Mouse (Mus musculus): ENCODE data around the gene Defb23. TPM values are rescaled to one million over a fixed set of nuclear protein-coding genes. Genes with fewer than 3 reads are reported as not detected.
A peak's percentile ranks its signal among the peaks of the same experiment; 100 is the strongest.
"Not testable (repeated sequence)": the region's sequence is repeated elsewhere in the genome, so short reads cannot be mapped to it uniquely, and the experiment has no call there.

The Defb23 gene
- polyA plus RNA-seq, 1 experiment from 2014 or later = not detected

DNA sequence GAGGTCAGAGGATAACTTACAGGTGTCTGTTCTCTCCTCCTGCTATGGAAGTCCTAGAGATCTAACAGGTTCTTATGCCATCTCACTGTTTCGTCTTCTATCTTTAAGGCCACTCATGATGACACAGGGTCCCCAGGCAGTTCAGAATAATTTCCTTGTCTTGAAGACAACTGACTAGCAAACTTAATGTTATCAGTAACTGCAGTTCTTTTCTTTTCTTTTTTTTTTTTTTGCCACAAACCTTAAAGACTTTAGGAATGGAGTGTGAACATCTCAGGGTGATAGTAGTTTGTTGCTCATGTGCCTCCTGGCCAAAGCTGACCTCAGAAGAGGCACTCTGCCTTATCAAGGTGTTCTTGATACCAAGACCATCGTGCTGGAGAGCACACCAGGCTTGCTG is 17.8 kb downstream of the Defb23 start:
- no peaks in the 10 kb centered on the region for H3K4me1 ChIP-seq (ENCODE audit: control insufficient read depth, insufficient read depth, low read length)
- H3K27ac ChIP-seq (replicated peaks; ENCODE audit: low read depth, low read length) = no peak overlapping the region
- H3K4me2 ChIP-seq (ENCODE audit: low read depth, severe bottlenecking) = no peak overlapping the region
- no peak overlapping the region for H3K9ac ChIP-seq (ENCODE audit: low read length)
- no peaks in the 10 kb centered on the region for H3K9me3 ChIP-seq (ENCODE audit: control insufficient read depth, low read length)
- ATAC-seq (ENCODE audit: insufficient number of reproducible peaks, low FRiP score, low TSS enrichment, low read depth) (no peak), DNase-seq (ENCODE audit: low spot score) (no peak)
- WGBS = 81% methylated on average over 2 of the region's 2 CpGs
- no peak overlapping the region for H3K4me3 ChIP-seq (ENCODE audit: low read depth, low read length)
- no peaks in the 10 kb centered on the region for H3K36me3 ChIP-seq (ENCODE audit: control insufficient read depth, insufficient read depth, low read length)
- H3K27me3 ChIP-seq (ENCODE audit: control insufficient read depth, insufficient read depth, low read length) = no peaks in the 10 kb centered on the region

DNA sequence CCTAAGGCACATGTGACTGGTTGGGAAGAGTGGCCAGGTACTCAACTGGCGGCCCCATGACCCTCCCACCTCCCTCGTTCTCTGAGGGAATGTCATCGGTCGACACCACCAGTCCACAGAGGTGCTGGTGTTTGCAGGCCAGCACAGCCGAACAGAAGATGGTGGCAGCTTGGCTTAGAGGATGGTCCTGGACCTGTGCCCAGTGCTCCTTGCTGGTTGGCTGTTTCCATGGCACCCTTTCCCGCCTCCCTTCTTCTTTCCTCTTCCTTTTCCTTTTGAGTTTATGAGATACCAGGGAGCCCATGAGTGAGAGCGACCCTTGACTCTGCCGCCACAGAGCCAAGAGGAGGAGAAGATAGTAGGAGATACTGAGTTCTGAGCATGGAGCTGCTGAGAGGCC is 21.1 kb downstream of the Defb23 start:
- 87% methylated on average over 8 of the region's 8 CpGs for WGBS
- Histone ChIP-seq H3K27me3 (ENCODE audit: control insufficient read depth, insufficient read depth, low read length) (no peaks in the 10 kb centered on the region), H3K27ac (replicated peaks; ENCODE audit: low read depth, low read length) (no peak overlapping the region), H3K4me2 (ENCODE audit: low read depth, severe bottlenecking) (no peak overlapping the region), H3K36me3 (ENCODE audit: control insufficient read depth, insufficient read depth, low read length) (no peaks in the 10 kb centered on the region), H3K4me1 (ENCODE audit: control insufficient read depth, insufficient read depth, low read length) (no peaks in the 10 kb centered on the region), H3K9ac (ENCODE audit: low read length) (no peak overlapping the region), H3K4me3 (ENCODE audit: low read depth, low read length) (no peak overlapping the region), H3K9me3 (ENCODE audit: control insufficient read depth, low read length) (no peaks in the 10 kb centered on the region)
- ATAC-seq (ENCODE audit: insufficient number of reproducible peaks, low FRiP score, low TSS enrichment, low read depth) (no peak), DNase-seq (ENCODE audit: low spot score) (no peak)

DNA sequence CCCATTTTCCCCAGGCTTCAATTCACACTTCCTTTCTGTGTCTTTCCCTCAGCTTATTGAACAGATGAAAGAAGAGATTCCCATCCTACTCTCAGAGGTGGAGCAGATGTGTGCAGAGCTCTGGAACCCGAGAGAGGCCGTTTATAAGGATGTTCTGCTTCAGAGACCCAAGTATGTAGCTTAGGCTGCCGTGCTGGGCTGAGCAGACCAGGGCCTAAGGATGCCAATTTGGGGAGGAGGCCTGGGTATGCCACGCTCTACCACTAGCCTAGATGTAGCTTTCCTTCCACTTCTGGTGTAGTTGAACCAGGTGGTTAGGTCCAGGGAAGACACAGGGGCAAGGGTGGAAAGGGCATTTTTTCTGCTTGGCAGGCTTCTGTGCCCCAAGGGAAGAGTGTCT is 22.1 kb downstream of the Defb23 start:
- peaks cover 1% of the 10 kb centered on the region; the same call in 1 of the 2 replicates for H3K4me1 ChIP-seq (ENCODE audit: control insufficient read depth, insufficient read depth, low read length)
- ATAC-seq (ENCODE audit: insufficient number of reproducible peaks, low FRiP score, low TSS enrichment, low read depth) (no peak), DNase-seq (ENCODE audit: low spot score) (no peak)
- no peaks in the 10 kb centered on the region for H3K27me3 ChIP-seq (ENCODE audit: control insufficient read depth, insufficient read depth, low read length)
- H3K27ac ChIP-seq (replicated peaks; ENCODE audit: low read depth, low read length) = no peak overlapping the region
- H3K9ac ChIP-seq (ENCODE audit: low read length) = no peak overlapping the region
- no peaks in the 10 kb centered on the region for H3K9me3 ChIP-seq (ENCODE audit: control insufficient read depth, low read length)
- 87% methylated on average over 4 of the region's 4 CpGs for WGBS
- no peaks in the 10 kb centered on the region for H3K36me3 ChIP-seq (ENCODE audit: control insufficient read depth, insufficient read depth, low read length)
- H3K4me2 ChIP-seq (ENCODE audit: low read depth, severe bottlenecking) = no peak overlapping the region; the same call in 1 of the 2 replicates
- H3K4me3 ChIP-seq (ENCODE audit: low read depth, low read length) = no peak overlapping the region

DNA sequence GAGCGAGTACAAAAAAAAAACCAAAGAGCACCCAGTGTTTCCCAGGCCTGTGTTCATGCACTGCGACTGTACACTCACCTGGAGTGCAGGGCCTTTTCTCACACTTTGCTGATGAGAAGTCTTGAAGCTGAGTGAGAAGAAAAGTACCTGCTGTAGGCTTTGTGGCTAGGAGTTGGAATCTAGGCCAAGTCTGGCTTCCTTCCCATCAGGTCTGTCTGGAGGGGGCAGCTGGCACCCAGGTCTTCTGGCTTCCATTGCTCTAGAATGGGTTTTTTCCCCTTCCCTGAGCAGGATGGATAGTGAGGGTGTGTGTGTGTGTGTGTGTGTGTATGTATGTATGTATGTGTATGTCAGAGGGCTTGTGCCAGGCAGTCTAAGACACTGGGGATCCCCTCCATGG is 24.6 kb downstream of the Defb23 start:
- no peak overlapping the region for H3K4me3 ChIP-seq (ENCODE audit: low read depth, low read length)
- no peaks in the 10 kb centered on the region for H3K27me3 ChIP-seq (ENCODE audit: control insufficient read depth, insufficient read depth, low read length)
- H3K4me1 ChIP-seq (ENCODE audit: control insufficient read depth, insufficient read depth, low read length) = peaks cover 4% of the 10 kb centered on the region; the same call in 1 of the 2 replicates
- no peaks in the 10 kb centered on the region for H3K36me3 ChIP-seq (ENCODE audit: control insufficient read depth, insufficient read depth, low read length)
- no peak overlapping the region for H3K4me2 ChIP-seq (ENCODE audit: low read depth, severe bottlenecking)
- no peaks in the 10 kb centered on the region for H3K9me3 ChIP-seq (ENCODE audit: control insufficient read depth, low read length)
- no peak overlapping the region for H3K27ac ChIP-seq (replicated peaks; ENCODE audit: low read depth, low read length)
- no peak overlapping the region for H3K9ac ChIP-seq (ENCODE audit: low read length)
- no peak for ATAC-seq (ENCODE audit: insufficient number of reproducible peaks, low FRiP score, low TSS enrichment, low read depth)
- no peak for DNase-seq (ENCODE audit: low spot score)
- 84% methylated on average over 2 of the region's 2 CpGs for WGBS

DNA sequence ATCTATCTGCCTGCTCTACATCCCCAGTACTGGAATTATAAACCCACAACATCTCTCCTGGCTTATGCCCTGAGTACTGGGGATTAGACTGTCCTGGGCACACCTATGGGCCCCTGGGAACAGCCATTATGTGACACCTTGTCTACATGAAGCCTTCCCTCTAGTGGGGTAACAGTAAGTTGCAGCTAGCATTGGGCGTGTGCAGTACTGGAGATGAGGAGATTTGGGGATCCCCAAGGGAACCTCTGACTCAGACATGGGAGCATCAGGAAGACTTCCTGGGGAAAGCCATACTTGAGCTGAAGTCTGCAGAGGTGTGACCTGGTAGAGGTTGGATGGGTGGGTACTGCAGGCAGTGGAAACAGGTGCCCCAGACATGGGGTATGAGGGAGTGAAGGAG is 25.5 kb downstream of the Defb23 start:
- Histone ChIP-seq H3K27me3 (ENCODE audit: control insufficient read depth, insufficient read depth, low read length) (no peaks in the 10 kb centered on the region), H3K4me2 (ENCODE audit: low read depth, severe bottlenecking) (no peak overlapping the region), H3K4me1 (ENCODE audit: control insufficient read depth, insufficient read depth, low read length) (peaks cover 4% of the 10 kb centered on the region; the same call in 1 of the 2 replicates), H3K4me3 (ENCODE audit: low read depth, low read length) (no peak overlapping the region), H3K36me3 (ENCODE audit: control insufficient read depth, insufficient read depth, low read length) (no peaks in the 10 kb centered on the region), H3K9me3 (ENCODE audit: control insufficient read depth, low read length) (no peaks in the 10 kb centered on the region), H3K9ac (ENCODE audit: low read length) (no peak overlapping the region), H3K27ac (replicated peaks; ENCODE audit: low read depth, low read length) (no peak overlapping the region)
- WGBS = 65% methylated on average over 1 of the region's 1 CpGs
- ATAC-seq (ENCODE audit: insufficient number of reproducible peaks, low FRiP score, low TSS enrichment, low read depth) (no peak), DNase-seq (ENCODE audit: low spot score) (no peak)

DNA sequence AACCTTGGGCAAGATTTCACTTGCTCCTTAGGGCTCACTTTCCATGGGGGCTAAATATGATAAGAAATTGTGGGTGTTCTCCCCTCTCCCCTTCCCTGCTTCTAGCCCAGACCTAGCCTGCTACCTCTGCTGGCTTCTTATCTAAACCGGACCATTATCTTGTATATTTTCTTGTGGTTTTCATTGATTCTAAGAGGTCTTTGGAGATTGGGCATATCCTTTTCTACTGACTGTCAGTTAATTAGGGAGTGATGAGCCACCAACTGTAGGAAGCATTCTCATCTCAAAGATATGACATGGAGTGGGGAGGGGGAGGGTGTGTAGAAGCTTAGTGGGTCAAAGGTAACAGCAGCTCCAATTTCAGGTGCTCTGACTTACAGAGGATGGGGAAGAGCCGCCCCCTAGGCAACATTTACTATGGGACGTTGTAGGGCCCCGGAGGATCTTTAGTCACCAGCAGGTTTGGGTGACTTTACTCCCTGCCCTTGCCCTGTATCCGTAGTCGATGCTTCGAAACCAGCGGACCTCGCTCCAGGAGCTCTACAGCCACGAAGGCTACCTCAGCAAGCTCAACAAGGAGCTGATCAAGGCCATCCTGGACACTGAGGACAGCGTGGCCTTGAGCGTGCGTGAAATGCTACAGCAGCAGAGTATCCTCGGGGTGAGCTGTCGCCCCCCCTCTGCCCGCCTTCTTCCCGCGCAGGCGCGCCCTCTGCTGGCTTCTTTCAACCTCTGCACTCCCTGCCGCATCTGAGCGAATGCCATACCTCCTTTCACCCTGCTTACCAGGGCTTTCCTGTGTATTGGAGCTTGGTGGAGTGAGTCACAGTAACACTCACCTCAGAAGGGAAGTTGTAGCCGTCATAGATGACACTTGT is 27.2 kb downstream of the Defb23 start:
- peak overlapping the region; percentile 56 for H3K4me2 ChIP-seq (ENCODE audit: low read depth, severe bottlenecking)
- DNase-seq (ENCODE audit: low spot score) = peak; percentile 93
- no peaks in the 10 kb centered on the region for H3K36me3 ChIP-seq (ENCODE audit: control insufficient read depth, insufficient read depth, low read length)
- peak overlapping the region; percentile 26 for H3K4me3 ChIP-seq (ENCODE audit: low read depth, low read length)
- peak; percentile 77 for ATAC-seq (ENCODE audit: insufficient number of reproducible peaks, low FRiP score, low TSS enrichment, low read depth)
- no peaks in the 10 kb centered on the region for H3K27me3 ChIP-seq (ENCODE audit: control insufficient read depth, insufficient read depth, low read length)
- 4% methylated on average over 23 of the region's 23 CpGs for WGBS
- H3K9me3 ChIP-seq (ENCODE audit: control insufficient read depth, low read length) = no peaks in the 10 kb centered on the region
- peaks cover 4% of the 10 kb centered on the region; the same call in 1 of the 2 replicates for H3K4me1 ChIP-seq (ENCODE audit: control insufficient read depth, insufficient read depth, low read length)
- H3K9ac ChIP-seq (ENCODE audit: low read length) = peak overlapping the region; percentile 57
- no peak overlapping the region for H3K27ac ChIP-seq (replicated peaks; ENCODE audit: low read depth, low read length)

DNA sequence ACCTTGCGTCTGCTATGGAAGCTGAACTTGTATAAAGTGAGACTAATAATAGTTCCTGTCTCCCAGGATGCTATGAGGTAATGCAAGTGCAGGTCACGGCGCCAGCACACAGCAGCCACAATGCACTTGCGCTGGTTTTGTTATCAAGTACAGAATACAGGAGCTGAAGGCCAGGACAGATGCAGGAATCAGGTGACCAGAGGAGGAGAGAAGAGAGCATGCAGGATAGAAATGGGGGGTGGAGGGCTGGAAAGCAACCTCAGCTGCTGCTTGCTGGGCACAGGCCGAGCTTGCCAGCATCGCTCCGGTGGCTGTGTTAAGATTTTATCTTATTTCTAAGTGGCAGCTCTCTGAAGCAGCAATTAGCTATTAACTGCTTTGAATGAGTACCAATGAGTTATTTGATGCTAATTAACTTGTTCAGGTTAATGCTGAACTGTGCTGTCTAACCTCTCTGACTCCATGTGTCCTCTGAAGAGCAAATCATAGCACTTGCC is 28.0 kb downstream of the Defb23 start:
- 78% methylated on average over 7 of the region's 7 CpGs for WGBS
- H3K4me1 ChIP-seq (ENCODE audit: control insufficient read depth, insufficient read depth, low read length) = peaks cover 4% of the 10 kb centered on the region; the same call in 1 of the 2 replicates
- ATAC-seq (ENCODE audit: insufficient number of reproducible peaks, low FRiP score, low TSS enrichment, low read depth) (no peak), DNase-seq (ENCODE audit: low spot score) (no peak)
- H3K27ac ChIP-seq (replicated peaks; ENCODE audit: low read depth, low read length) = no peak overlapping the region
- no peaks in the 10 kb centered on the region for H3K27me3 ChIP-seq (ENCODE audit: control insufficient read depth, insufficient read depth, low read length)
- H3K4me3 ChIP-seq (ENCODE audit: low read depth, low read length) = no peak overlapping the region
- H3K9ac ChIP-seq (ENCODE audit: low read length) = no peak overlapping the region
- no peaks in the 10 kb centered on the region for H3K9me3 ChIP-seq (ENCODE audit: control insufficient read depth, low read length)
- H3K4me2 ChIP-seq (ENCODE audit: low read depth, severe bottlenecking) = no peak overlapping the region
- no peaks in the 10 kb centered on the region for H3K36me3 ChIP-seq (ENCODE audit: control insufficient read depth, insufficient read depth, low read length)

DNA sequence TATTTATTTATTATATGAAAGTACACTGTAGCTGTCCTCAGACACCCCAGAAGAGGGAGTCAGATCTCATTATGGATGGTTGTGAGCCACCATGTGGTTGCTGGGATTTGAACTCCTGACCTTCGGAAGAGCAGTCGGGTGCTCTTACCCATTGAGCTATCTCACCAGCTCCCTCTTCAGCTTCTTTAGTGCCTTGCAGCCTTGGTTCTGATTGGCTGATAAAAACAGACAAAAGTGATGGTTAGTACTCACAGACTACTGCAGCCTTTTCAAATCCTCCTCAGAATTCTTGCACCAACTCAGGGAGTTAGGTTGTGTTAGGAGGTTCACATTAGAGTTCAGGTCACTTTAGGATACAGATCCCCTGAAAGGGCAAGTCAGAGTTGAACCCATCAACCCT is 35.9 kb downstream of the Defb23 start:
- H3K27ac ChIP-seq (replicated peaks; ENCODE audit: low read depth, low read length); DNase-seq (ENCODE audit: low spot score); H3K4me3 ChIP-seq (ENCODE audit: low read depth, low read length); H3K27me3 ChIP-seq (ENCODE audit: control insufficient read depth, insufficient read depth, low read length); H3K4me1 ChIP-seq (ENCODE audit: control insufficient read depth, insufficient read depth, low read length); H3K36me3 ChIP-seq (ENCODE audit: control insufficient read depth, insufficient read depth, low read length); ATAC-seq (ENCODE audit: insufficient number of reproducible peaks, low FRiP score, low TSS enrichment, low read depth); H3K4me2 ChIP-seq (ENCODE audit: low read depth, severe bottlenecking); H3K9ac ChIP-seq (ENCODE audit: low read length); H3K9me3 ChIP-seq (ENCODE audit: control insufficient read depth, low read length): not testable (repeated sequence)
- 91% methylated on average over 2 of the region's 2 CpGs for WGBS
